In genomic region chr2:118774536-118774935, GRCm38 (mm10) we compare ENCODE assay signal across 28 mouse cellular contexts. TPM values are rescaled to one million over a fixed set of nuclear protein-coding genes. Genes with fewer than 3 reads are reported as not detected.
DNase-seq lines count a peak whose midpoint lies in the region; ATAC-seq and TF ChIP-seq lines count a peak whose summit lies in the region.
"Had no signal": no experiment of that assay in that cellular context is flagged by ENCODE, and none has a peak within 500 bp of the region (broad histone marks: within the 10 kb centered on the region; RNA-seq: fewer than 3 reads in every experiment).

No protein-coding gene starts in this region.

- H3K9me3 ChIP-seq in MEL (replicated peaks; ENCODE audit: insufficient read depth, low read length): no peaks in the 10 kb centered on the region
- H3K9me3 ChIP-seq in intestine, embryonic 14.5 days (ENCODE audit: control insufficient read depth, low read length): no peaks in the 10 kb centered on the region
- H3K9me3 ChIP-seq in intestine, postnatal 0 days (ENCODE audit: control insufficient read depth): no peaks in the 10 kb centered on the region
- H3K9me3 ChIP-seq in stomach, embryonic 16.5 days (replicated peaks; ENCODE audit: control insufficient read depth, low read length): no peaks in the 10 kb centered on the region
- H3K9me3 ChIP-seq: forebrain, embryonic 10.5 days; forebrain, embryonic 13.5 days; heart, embryonic 12.5 days; heart, embryonic 15.5 days; hindbrain, embryonic 12.5 days; hindbrain, embryonic 15.5 days had no signal

- H3K4me3 ChIP-seq in MEL (ENCODE audit: control insufficient read depth in 1 of 2, insufficient read depth in 1 of 2, low read depth in 2 of 2, low read length in 2 of 2): no peak overlapping the region
- H3K4me3 ChIP-seq in intestine, embryonic 14.5 days (ENCODE audit: low read depth, low read length): no peak overlapping the region
- no peak overlapping the region for H3K4me3 ChIP-seq in intestine, postnatal 0 days (ENCODE audit: low read depth, low read length)
- H3K4me3 ChIP-seq in stomach, embryonic 16.5 days (replicated peaks; ENCODE audit: low read length): no peak overlapping the region
- H3K4me3 ChIP-seq: forebrain, embryonic 10.5 days; forebrain, embryonic 13.5 days; heart, embryonic 12.5 days; heart, embryonic 15.5 days; hindbrain, embryonic 12.5 days; hindbrain, embryonic 15.5 days had no signal

- H3K9ac ChIP-seq in MEL (ENCODE audit: control insufficient read depth, low read depth, low read length, poor library complexity, severe bottlenecking): no peak overlapping the region
- H3K9ac ChIP-seq in intestine, embryonic 14.5 days (ENCODE audit: low read length): no peak overlapping the region
- H3K9ac ChIP-seq in intestine, postnatal 0 days (ENCODE audit: low read depth, low read length): no peak overlapping the region
- no peak overlapping the region for H3K9ac ChIP-seq in stomach, embryonic 16.5 days (ENCODE audit: low read length)
- H3K9ac ChIP-seq: forebrain, embryonic 13.5 days; heart, embryonic 12.5 days; heart, embryonic 15.5 days; hindbrain, embryonic 12.5 days; hindbrain, embryonic 15.5 days had no signal

- ATAC-seq in intestine, embryonic 14.5 days (replicated peaks; ENCODE audit: low FRiP score, low TSS enrichment, low read depth): 0 out of 2 replicates have a peak, but pooled peaks have one; percentile 24
- ATAC-seq in intestine, postnatal 0 days: peak; percentile 34
- ATAC-seq in stomach, embryonic 16.5 days (ENCODE audit: insufficient read depth, low FRiP score): peak; percentile 25; the same call in 1 of the 2 replicates
- ATAC-seq: activated CD4-positive, CD25-positive, alpha-beta regulatory T cell, adult 4 months; CD4-positive, CD25-positive, alpha-beta regulatory T cell, adult 4 months; forebrain, embryonic 13.5 days had no signal

- 69% methylated on average over 2 of the region's 2 CpGs for WGBS in intestine, embryonic 14.5 days
- WGBS in intestine, postnatal 0 days: 33% methylated on average over 2 of the region's 2 CpGs
- 54% methylated on average over 2 of the region's 2 CpGs for WGBS in stomach, embryonic 16.5 days

- TF ChIP-seq RAD21 in MEL (IDR thresholded peaks at IDR 0.05; ENCODE audit: low read depth, low read length): no peak

- no peaks in the 10 kb centered on the region for H3K27me3 ChIP-seq in MEL (ENCODE audit: control insufficient read depth in 1 of 2, insufficient read depth in 2 of 2, low read length in 2 of 2)
- no peaks in the 10 kb centered on the region for H3K27me3 ChIP-seq in intestine, embryonic 14.5 days (replicated peaks; ENCODE audit: control insufficient read depth, insufficient read depth, low read length)
- H3K27me3 ChIP-seq in intestine, postnatal 0 days (replicated peaks; ENCODE audit: control insufficient read depth, insufficient read depth, low read length): no peaks in the 10 kb centered on the region
- no peaks in the 10 kb centered on the region for H3K27me3 ChIP-seq in stomach, embryonic 16.5 days (ENCODE audit: control insufficient read depth, insufficient read depth, low read length)
- H3K27me3 ChIP-seq: heart, embryonic 15.5 days; hindbrain, embryonic 15.5 days had no signal

- TF ChIP-seq POLR2A in MEL (IDR thresholded peaks at IDR 0.05; ENCODE audit: control insufficient read depth in 1 of 2, insufficient read depth in 1 of 2, low read depth in 1 of 2, low read length in 2 of 2, poor library complexity in 1 of 2): no peak

- peak in 1 of 2 experiments; percentile 49; a peak in 1 of 4 replicates for TF ChIP-seq EP300 in MEL (IDR thresholded peaks at IDR 0.05; ENCODE audit: low read depth in 1 of 2, low read length in 2 of 2)

- TF ChIP-seq CTCF in MEL (IDR thresholded peaks at IDR 0.05 in 2 of 3, conservative IDR thresholded peaks at IDR 0.05 in 1 of 3; ENCODE audit: control insufficient read depth in 1 of 3, insufficient read depth in 1 of 3, low read depth in 2 of 3, low read length in 3 of 3, poor library complexity in 1 of 3, severe bottlenecking in 1 of 3): no peak
- TF ChIP-seq CTCF in intestine, postnatal 0 days (IDR thresholded peaks at IDR 0.05; ENCODE audit: low read depth): no peak

- H3K79me2 ChIP-seq in MEL (ENCODE audit: control insufficient read depth, insufficient read depth, low read length, poor library complexity): no peaks in the 10 kb centered on the region

- H3K4me1 ChIP-seq in MEL (ENCODE audit: control insufficient read depth in 1 of 2, insufficient read depth in 2 of 2, low read length in 2 of 2): peaks cover 13 to 42% of the 10 kb centered on the region in 2 experiments
- no peaks in the 10 kb centered on the region for H3K4me1 ChIP-seq in intestine, embryonic 14.5 days (replicated peaks; ENCODE audit: control insufficient read depth, insufficient read depth, low read length)
- H3K4me1 ChIP-seq in intestine, postnatal 0 days (replicated peaks; ENCODE audit: control insufficient read depth, insufficient read depth, low read length): peaks cover 18% of the 10 kb centered on the region
- peaks cover 7% of the 10 kb centered on the region; the same call in 1 of the 2 replicates for H3K4me1 ChIP-seq in stomach, embryonic 16.5 days (ENCODE audit: control insufficient read depth, insufficient read depth, low read length)

- intact Hi-C loops in heart, postnatal 25 days (cut with DNase I): no loop called here

- DNase-seq in MEL (ENCODE audit: low read depth, low spot score): no peak
- no peak for DNase-seq in intestine, embryonic 14.5 days (ENCODE audit: low spot score)
- DNase-seq in heart, postnatal 25 days (ENCODE audit: low spot score): no peak
- DNase-seq in lung, postnatal 36 days: no peak
- no peak for DNase-seq in embryo, embryonic 10 days (ENCODE audit: low spot score)
- DNase-seq: adrenal gland, adult 8-10 months; adrenal gland, postnatal 25 days; cerebellum, adult 8-10 months; cerebellum, postnatal 36 days; gastrocnemius, postnatal 25 days; heart, adult 18-20 months; heart, postnatal 10 days; heart, postnatal 4 days had no signal

- H3K27ac ChIP-seq in MEL (ENCODE audit: control insufficient read depth, low read depth, low read length): no peak overlapping the region
- no peak overlapping the region for H3K27ac ChIP-seq in intestine, embryonic 14.5 days (ENCODE audit: low read depth)
- no peak overlapping the region for H3K27ac ChIP-seq in intestine, postnatal 0 days (ENCODE audit: low read depth, low read length)
- H3K27ac ChIP-seq in stomach, embryonic 16.5 days (ENCODE audit: low read length): no peak overlapping the region; the same call in 1 of the 2 replicates
- H3K27ac ChIP-seq: forebrain, embryonic 10.5 days; heart, embryonic 15.5 days; hindbrain, embryonic 12.5 days; hindbrain, embryonic 15.5 days had no signal

- no peak overlapping the region for H3K4me2 ChIP-seq in intestine, embryonic 14.5 days (ENCODE audit: low read length)
- peak overlapping the region; percentile 24; the same call in 1 of the 2 replicates for H3K4me2 ChIP-seq in intestine, postnatal 0 days (replicated peaks; ENCODE audit: low read depth)
- H3K4me2 ChIP-seq in stomach, embryonic 16.5 days (ENCODE audit: low read depth, low read length): no peak overlapping the region
- H3K4me2 ChIP-seq: forebrain, embryonic 13.5 days; heart, embryonic 12.5 days; heart, embryonic 15.5 days; hindbrain, embryonic 12.5 days; hindbrain, embryonic 15.5 days had no signal

- peaks cover 0 to 13% of the 10 kb centered on the region in 2 experiments; a peak in 2 of 4 replicates for H3K36me3 ChIP-seq in MEL (ENCODE audit: control insufficient read depth in 1 of 2, insufficient read depth in 2 of 2, low read length in 2 of 2)
- H3K36me3 ChIP-seq in intestine, embryonic 14.5 days (ENCODE audit: control insufficient read depth, insufficient read depth, low read length): no peaks in the 10 kb centered on the region
- no peaks in the 10 kb centered on the region for H3K36me3 ChIP-seq in intestine, postnatal 0 days (ENCODE audit: control insufficient read depth, insufficient read depth)
- no peaks in the 10 kb centered on the region for H3K36me3 ChIP-seq in stomach, embryonic 16.5 days (ENCODE audit: control insufficient read depth, insufficient read depth, low read length)
- H3K36me3 ChIP-seq: forebrain, embryonic 10.5 days; heart, embryonic 12.5 days; heart, embryonic 15.5 days; hindbrain, embryonic 12.5 days; hindbrain, embryonic 15.5 days had no signal

RNA-seq across cellular contexts. Expression of gene Phgr1, which starts 2.0 kb away (rescaled TPM):
- total RNA-seq in MEL (2012; rRNA removed): not detected in 2 replicates
- not detected for polyA plus RNA-seq in MEL (2012; ENCODE audit: insufficient read depth in 1 of 2, insufficient read length in 2 of 2, low read depth in 1 of 2, low replicate concordance in 2 of 2, missing spikeins in 1 of 2)
- polyA plus RNA-seq in intestine, embryonic 14.5 days (2014; fragmentation: Nextera tagmentation; extraction: Ambion mirVana): 21.2 and 45.1 TPM in 2 replicates
- 66.7 and 88.7 TPM in 2 replicates for polyA plus RNA-seq in intestine, postnatal 0 days (2015; fragmentation: Nextera tagmentation; extraction: Ambion mirVana)
- 22.2 and 38.3 TPM in 2 replicates for polyA plus RNA-seq in stomach, embryonic 16.5 days (2015; fragmentation: Nextera tagmentation; extraction: Ambion mirVana)
- not detected for total RNA-seq in heart, postnatal 25 days (2021)
- total RNA-seq: adrenal gland, adult 8-10 months; adrenal gland, postnatal 25 days; gastrocnemius, adult 8-10 months; gastrocnemius, postnatal 25 days; heart, adult 18-20 months; heart, postnatal 10 days; heart, postnatal 4 days had no signal
- polyA plus RNA-seq: activated CD4-positive, CD25-positive, alpha-beta regulatory T cell, adult 4 months; brain, embryonic 14.5 days; C2C12; CD4-positive, CD25-positive, alpha-beta regulatory T cell, adult 4 months; cortical plate, adult 2 months; embryonic facial prominence, embryonic 11.5 days; forebrain, embryonic 10.5 days; forebrain, embryonic 13.5 days; heart, embryonic 12.5 days; heart, embryonic 15.5 days; hindbrain, embryonic 12.5 days; hindbrain, embryonic 15.5 days had no signal

RNA-seq across cellular contexts. Expression of gene Disp2, which starts 5.0 kb away (rescaled TPM):
- 0.15 and 0.29 TPM in 2 replicates for total RNA-seq in MEL (2012; rRNA removed)
- under 1 TPM in 1 of 2 experiments, not detected in 1; 0.43 TPM for polyA plus RNA-seq in MEL (2012; ENCODE audit: insufficient read depth in 1 of 2, insufficient read length in 2 of 2, low read depth in 1 of 2, low replicate concordance in 2 of 2, missing spikeins in 1 of 2)
- 2.6 and 3.0 TPM in 2 replicates for polyA plus RNA-seq in intestine, embryonic 14.5 days (2014; fragmentation: Nextera tagmentation; extraction: Ambion mirVana)
- 2.5 and 3.1 TPM in 2 replicates for polyA plus RNA-seq in intestine, postnatal 0 days (2015; fragmentation: Nextera tagmentation; extraction: Ambion mirVana)
- polyA plus RNA-seq in stomach, embryonic 16.5 days (2015; fragmentation: Nextera tagmentation; extraction: Ambion mirVana): 2.1 and 2.5 TPM in 2 replicates
- total RNA-seq in heart, postnatal 25 days (2021): under 1 TPM in 1 of 2 experiments, not detected in 1; 0.03 TPM
- total RNA-seq: gastrocnemius, postnatal 25 days had no signal
- polyA plus RNA-seq: CD4-positive, CD25-positive, alpha-beta regulatory T cell, adult 4 months had no signal

RNA-seq across cellular contexts. Expression of gene Ccdc9b, which starts 12.1 kb away (rescaled TPM):
- total RNA-seq in MEL (2012; rRNA removed): 1.3 and 1.7 TPM in 2 replicates
- 1 to 10 TPM in 1 of 2 experiments, not detected in 1; 2.4 TPM for polyA plus RNA-seq in MEL (2012; ENCODE audit: insufficient read depth in 1 of 2, insufficient read length in 2 of 2, low read depth in 1 of 2, low replicate concordance in 2 of 2, missing spikeins in 1 of 2)
- polyA plus RNA-seq in intestine, embryonic 14.5 days (2014; fragmentation: Nextera tagmentation; extraction: Ambion mirVana): 1.2 and 1.4 TPM in 2 replicates
- 0.77 and 1.2 TPM in 2 replicates for polyA plus RNA-seq in intestine, postnatal 0 days (2015; fragmentation: Nextera tagmentation; extraction: Ambion mirVana)
- polyA plus RNA-seq in stomach, embryonic 16.5 days (2015; fragmentation: Nextera tagmentation; extraction: Ambion mirVana): 2.9 and 4.0 TPM in 2 replicates
- total RNA-seq in heart, postnatal 25 days (2021): 10 to 100 TPM; 23.0 to 24.2 TPM
- polyA plus RNA-seq: activated CD4-positive, CD25-positive, alpha-beta regulatory T cell, adult 4 months; CD4-positive, CD25-positive, alpha-beta regulatory T cell, adult 4 months had no signal

RNA-seq across cellular contexts. Expression of gene Inafm2, which starts 29.0 kb away (rescaled TPM):
- 6.7 and 8.6 TPM in 2 replicates for total RNA-seq in MEL (2012; rRNA removed)
- polyA plus RNA-seq in MEL (2012; ENCODE audit: insufficient read depth in 1 of 2, insufficient read length in 2 of 2, low read depth in 1 of 2, low replicate concordance in 2 of 2, missing spikeins in 1 of 2): 10 to 100 TPM in 1 of 2 experiments, not detected in 1; 14.5 TPM
- 31.9 and 37.0 TPM in 2 replicates for polyA plus RNA-seq in intestine, embryonic 14.5 days (2014; fragmentation: Nextera tagmentation; extraction: Ambion mirVana)
- 24.7 and 26.2 TPM in 2 replicates for polyA plus RNA-seq in intestine, postnatal 0 days (2015; fragmentation: Nextera tagmentation; extraction: Ambion mirVana)
- 26.0 and 28.5 TPM in 2 replicates for polyA plus RNA-seq in stomach, embryonic 16.5 days (2015; fragmentation: Nextera tagmentation; extraction: Ambion mirVana)
- total RNA-seq in heart, postnatal 25 days (2021): 10 to 100 TPM; 26.7 to 32.4 TPM

RNA-seq across cellular contexts. Expression of gene Knstrn, which starts 39.3 kb away (rescaled TPM):
- 80.6 and 83.6 TPM in 2 replicates for total RNA-seq in MEL (2012; rRNA removed)
- 100 to 1,000 TPM; 132 to 138 TPM for polyA plus RNA-seq in MEL (2012; ENCODE audit: insufficient read depth in 1 of 2, insufficient read length in 2 of 2, low read depth in 1 of 2, low replicate concordance in 2 of 2, missing spikeins in 1 of 2)
- 97.9 and 109 TPM in 2 replicates for polyA plus RNA-seq in intestine, embryonic 14.5 days (2014; fragmentation: Nextera tagmentation; extraction: Ambion mirVana)
- 21.9 and 26.4 TPM in 2 replicates for polyA plus RNA-seq in intestine, postnatal 0 days (2015; fragmentation: Nextera tagmentation; extraction: Ambion mirVana)
- 75.0 and 86.7 TPM in 2 replicates for polyA plus RNA-seq in stomach, embryonic 16.5 days (2015; fragmentation: Nextera tagmentation; extraction: Ambion mirVana)
- 1 to 10 TPM; 1.4 to 1.6 TPM for total RNA-seq in heart, postnatal 25 days (2021)

Comparison
In these comparisons a context has a peak if more than half of its experiments do, and no peak if none do; other contexts are left out.
1. RNA of gene Phgr1, which starts 2.0 kb away (polyA plus RNA-seq): 66.7 to 88.7 TPM in intestine, postnatal 0 days, 21.2 to 45.1 TPM in intestine, embryonic 14.5 days and 22.2 to 38.3 TPM in stomach, embryonic 16.5 days; not detected in MEL; every median in the first group is over 10 times any median in the second.
2. Peak in every context shown above with its lines, with median percentiles within 50 percentile points of each other: ATAC-seq.